Mouse (Mus musculus): ENCODE measurements around the gene Abtb1. TPM values are rescaled to one million over a fixed set of nuclear protein-coding genes. Genes with fewer than 3 reads are reported as not detected.

Gene Abtb1
- polyA plus RNA-seq, 2 experiments, result 24.9 to 50.8 TPM

DNA sequence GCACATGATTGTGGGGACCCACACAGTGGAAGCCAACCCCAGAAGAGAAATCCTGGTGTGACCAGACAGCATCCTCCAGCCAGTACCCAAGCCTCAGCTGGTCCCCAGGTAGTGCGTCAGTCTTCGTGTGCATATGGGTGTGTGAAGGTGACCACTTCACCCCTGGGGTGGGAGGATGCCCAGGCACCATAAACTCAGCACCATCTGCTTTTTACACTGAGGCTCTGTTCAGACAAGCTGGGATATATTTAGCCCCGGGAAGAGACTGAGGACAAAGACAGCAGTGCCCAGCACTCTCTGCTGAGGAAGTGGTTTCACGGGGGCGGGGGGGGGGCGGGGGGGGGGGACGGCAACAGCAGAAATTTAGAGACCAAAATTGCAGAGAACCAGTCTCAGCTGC lies 30.4 kb downstream of the Abtb1 start:
- DNase-seq (ENCODE audit: low spot score), result no peak
- no peak for TF ChIP-seq POLR2A (IDR thresholded peaks at IDR 0.05; ENCODE audit: borderline replicate concordance, extremely low read depth, insufficient read depth, insufficient read length)
- ATAC-seq (ENCODE audit: low FRiP score, low read depth), result no peak
- H3K27ac ChIP-seq (replicated peaks; ENCODE audit: low read depth, low read length), result no peak overlapping the region
- no peak overlapping the region for H3K4me3 ChIP-seq (replicated peaks; ENCODE audit: low read length)
- no peak overlapping the region for H3K9ac ChIP-seq (ENCODE audit: low read depth, low read length, severe bottlenecking)
- H3K4me2 ChIP-seq (replicated peaks; ENCODE audit: low read depth, low read length, severe bottlenecking), result no peak overlapping the region
- H3K36me3 ChIP-seq (ENCODE audit: control insufficient read depth, insufficient read depth, low read length), result no peaks in the 10 kb centered on the region
- H3K9me3 ChIP-seq (ENCODE audit: control insufficient read depth, low read length), result no peaks in the 10 kb centered on the region
- WGBS, result 42% methylated on average over 4 of the region's 7 CpGs
- peaks cover 2% of the 10 kb centered on the region for H3K4me1 ChIP-seq (ENCODE audit: control insufficient read depth, insufficient read depth, low read length)
- no peaks in the 10 kb centered on the region for H3K27me3 ChIP-seq (ENCODE audit: control insufficient read depth, insufficient read depth, low read length)

DNA sequence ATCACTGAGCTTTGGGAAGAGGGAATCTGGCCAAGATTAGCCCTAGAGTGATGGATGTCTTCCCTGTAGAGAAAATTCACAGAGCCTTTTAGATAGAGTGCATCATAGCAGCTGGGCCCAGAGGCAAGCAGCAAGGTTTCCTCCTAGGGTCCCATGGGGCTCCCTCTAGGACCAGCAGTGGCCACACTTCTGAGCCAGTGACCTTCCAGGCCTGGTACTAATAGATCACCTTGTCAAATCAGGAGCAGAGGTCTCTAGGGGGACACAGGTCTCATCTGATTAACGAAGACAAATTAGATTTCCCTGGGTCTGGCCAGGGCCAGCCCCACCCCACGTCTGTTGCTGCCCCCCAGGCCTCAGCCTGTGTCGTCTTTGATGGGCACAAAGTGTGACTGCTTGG lies 31.5 kb downstream of the Abtb1 start:
- ATAC-seq (ENCODE audit: low FRiP score, low read depth), result no peak

DNA sequence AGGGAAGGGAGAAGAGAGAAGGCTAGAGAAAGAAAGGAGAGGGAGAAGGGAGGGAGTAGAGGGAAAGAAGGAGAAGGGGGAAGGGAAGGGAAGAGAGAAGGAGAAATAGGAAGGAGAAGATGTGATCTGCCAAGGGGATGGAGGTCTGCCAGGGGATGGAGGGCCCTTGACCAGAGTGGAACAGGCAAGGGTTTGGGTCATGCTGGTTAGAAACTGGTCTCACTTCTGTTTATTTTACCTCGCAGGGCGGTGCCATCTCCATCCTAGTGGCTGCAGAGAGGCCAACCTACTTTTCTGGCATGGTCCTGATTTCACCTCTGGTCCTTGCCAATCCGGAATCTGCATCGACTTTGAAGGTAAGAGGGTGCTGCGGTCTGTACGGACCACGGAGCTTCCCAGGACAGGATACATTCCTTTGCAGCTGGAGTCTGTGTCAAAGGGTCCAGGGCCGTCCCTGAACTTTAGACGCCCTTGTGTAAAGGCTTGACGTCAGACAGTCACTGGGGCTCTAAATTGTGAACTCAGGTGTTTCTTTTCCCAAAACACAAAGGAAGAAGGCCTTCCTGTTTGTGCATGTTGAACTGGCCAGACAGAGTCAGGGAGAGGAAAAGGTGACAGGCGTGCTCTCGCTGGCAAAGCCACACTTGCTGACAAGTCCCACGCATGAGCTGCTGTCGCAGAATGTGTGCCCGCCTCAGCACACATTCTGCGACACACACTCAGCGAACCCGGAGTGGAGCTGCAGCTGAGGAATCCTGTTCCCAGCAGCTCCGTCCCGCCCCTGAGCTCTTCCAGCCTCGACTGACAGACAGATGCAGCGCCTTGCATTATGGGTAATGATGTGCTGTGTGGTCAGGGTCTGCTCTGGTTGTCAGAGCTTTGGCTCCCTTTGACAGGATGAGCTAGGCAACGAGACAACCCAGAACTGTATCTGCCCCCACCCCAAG lies 32.4 kb downstream of the Abtb1 start:
- no peak overlapping the region for H3K4me2 ChIP-seq (replicated peaks; ENCODE audit: low read depth, low read length, severe bottlenecking)
- peaks cover 2% of the 10 kb centered on the region for H3K4me1 ChIP-seq (ENCODE audit: control insufficient read depth, insufficient read depth, low read length)
- H3K27me3 ChIP-seq (ENCODE audit: control insufficient read depth, insufficient read depth, low read length), result no peaks in the 10 kb centered on the region
- no peak for ATAC-seq (ENCODE audit: low FRiP score, low read depth)
- WGBS, result 63% methylated on average over 23 of the region's 23 CpGs
- no peak overlapping the region for H3K4me3 ChIP-seq (replicated peaks; ENCODE audit: low read length)
- no peak overlapping the region for H3K27ac ChIP-seq (replicated peaks; ENCODE audit: low read depth, low read length)
- H3K9ac ChIP-seq (ENCODE audit: low read depth, low read length, severe bottlenecking), result no peak overlapping the region
- TF ChIP-seq POLR2A (IDR thresholded peaks at IDR 0.05; ENCODE audit: borderline replicate concordance, extremely low read depth, insufficient read depth, insufficient read length), result no peak
- no peaks in the 10 kb centered on the region for H3K36me3 ChIP-seq (ENCODE audit: control insufficient read depth, insufficient read depth, low read length)
- DNase-seq (ENCODE audit: low spot score), result no peak
- H3K9me3 ChIP-seq (ENCODE audit: control insufficient read depth, low read length), result no peaks in the 10 kb centered on the region

More for the DNA sequence above, 31.5 kb downstream of the Abtb1 start:
- no peaks in the 10 kb centered on the region for H3K27me3 ChIP-seq (ENCODE audit: control insufficient read depth, insufficient read depth, low read length)
- no peak for TF ChIP-seq POLR2A (IDR thresholded peaks at IDR 0.05; ENCODE audit: borderline replicate concordance, extremely low read depth, insufficient read depth, insufficient read length)
- no peak overlapping the region for H3K4me2 ChIP-seq (replicated peaks; ENCODE audit: low read depth, low read length, severe bottlenecking)
- no peak for DNase-seq (ENCODE audit: low spot score)
- no peak overlapping the region for H3K27ac ChIP-seq (replicated peaks; ENCODE audit: low read depth, low read length)
- no peaks in the 10 kb centered on the region for H3K9me3 ChIP-seq (ENCODE audit: control insufficient read depth, low read length)
- H3K4me1 ChIP-seq (ENCODE audit: control insufficient read depth, insufficient read depth, low read length), result peaks cover 2% of the 10 kb centered on the region
- H3K4me3 ChIP-seq (replicated peaks; ENCODE audit: low read length), result no peak overlapping the region
- no peak overlapping the region for H3K9ac ChIP-seq (ENCODE audit: low read depth, low read length, severe bottlenecking)
- no peaks in the 10 kb centered on the region for H3K36me3 ChIP-seq (ENCODE audit: control insufficient read depth, insufficient read depth, low read length)
- WGBS, result 46% methylated on average over 3 of the region's 3 CpGs

DNA sequence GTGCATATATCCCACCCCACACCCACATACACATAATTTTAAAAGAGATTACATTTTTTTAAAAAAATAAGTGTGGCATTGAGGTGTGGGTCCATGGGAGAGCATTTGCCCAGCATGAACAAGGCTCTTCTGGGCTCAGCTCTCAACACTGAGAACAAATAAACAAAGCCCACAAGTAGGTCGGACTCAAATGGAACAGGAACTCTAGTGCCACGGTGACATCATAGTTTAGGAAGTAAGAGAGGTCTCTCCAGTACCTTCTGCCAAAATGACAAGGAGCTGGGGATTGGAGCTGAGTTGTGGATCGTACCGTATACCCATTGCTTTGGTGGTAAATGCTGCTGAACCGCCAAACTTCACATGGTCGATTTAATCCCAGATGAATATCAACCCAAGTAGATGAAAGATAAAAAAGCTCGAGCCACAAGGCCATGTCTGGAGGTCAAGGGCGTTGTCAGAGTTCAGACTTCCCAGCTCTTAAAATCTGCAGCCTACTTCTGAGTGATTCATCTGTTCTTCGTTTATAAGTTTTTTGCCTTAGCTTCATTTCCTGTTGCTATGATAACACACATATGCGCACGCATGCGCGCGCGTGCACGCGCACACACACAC lies 36.7 kb downstream of the Abtb1 start:
- no peak for ATAC-seq (ENCODE audit: low FRiP score, low read depth)
- H3K9ac ChIP-seq (ENCODE audit: low read depth, low read length, severe bottlenecking), result no peak overlapping the region
- TF ChIP-seq POLR2A (IDR thresholded peaks at IDR 0.05; ENCODE audit: borderline replicate concordance, extremely low read depth, insufficient read depth, insufficient read length), result no peak
- WGBS, result 88% methylated on average over 17 of the region's 17 CpGs
- no peaks in the 10 kb centered on the region for H3K4me1 ChIP-seq (ENCODE audit: control insufficient read depth, insufficient read depth, low read length)
- H3K4me2 ChIP-seq (replicated peaks; ENCODE audit: low read depth, low read length, severe bottlenecking), result no peak overlapping the region
- H3K27me3 ChIP-seq (ENCODE audit: control insufficient read depth, insufficient read depth, low read length), result no peaks in the 10 kb centered on the region
- no peaks in the 10 kb centered on the region for H3K36me3 ChIP-seq (ENCODE audit: control insufficient read depth, insufficient read depth, low read length)
- H3K4me3 ChIP-seq (replicated peaks; ENCODE audit: low read length), result no peak overlapping the region
- no peak overlapping the region for H3K27ac ChIP-seq (replicated peaks; ENCODE audit: low read depth, low read length)
- no peak for DNase-seq (ENCODE audit: low spot score)
- no peaks in the 10 kb centered on the region for H3K9me3 ChIP-seq (ENCODE audit: control insufficient read depth, low read length)

DNA sequence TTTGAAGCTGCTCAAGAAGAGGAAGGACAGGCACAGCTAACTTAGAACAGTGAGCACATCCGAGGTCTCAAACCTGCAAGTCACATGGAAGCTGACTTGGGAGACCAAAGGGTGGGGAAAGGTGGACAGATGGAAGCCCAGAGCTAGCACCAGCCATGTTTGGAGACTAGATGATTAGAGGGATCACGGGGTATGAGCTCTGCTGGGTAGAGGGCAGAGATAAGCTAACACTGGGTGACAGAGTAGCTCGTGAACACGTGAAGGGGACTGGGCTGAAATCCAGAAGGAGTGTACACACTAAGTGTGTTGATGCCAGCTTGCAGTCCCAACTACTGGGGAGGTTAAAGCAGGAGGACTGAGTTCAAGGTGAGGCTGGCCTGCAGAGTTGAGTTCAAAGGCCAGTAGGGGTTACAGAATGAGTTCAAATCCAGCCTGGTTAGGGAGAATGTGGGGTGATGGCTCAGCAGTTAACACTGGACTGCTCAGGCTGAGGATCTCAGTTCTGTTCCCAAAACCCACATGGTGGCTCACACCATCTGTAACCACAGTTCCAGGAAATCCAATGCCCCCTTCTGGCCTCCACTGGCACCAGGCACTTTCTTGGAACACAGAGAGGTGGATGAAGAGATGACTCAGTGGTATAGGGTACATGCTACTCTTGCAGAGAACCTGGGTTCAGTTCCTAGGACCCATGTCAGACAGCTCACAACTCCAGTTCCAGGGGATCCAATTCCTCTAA lies 37.7 kb downstream of the Abtb1 start:
- H3K36me3 ChIP-seq (ENCODE audit: control insufficient read depth, insufficient read depth, low read length), result no peaks in the 10 kb centered on the region
- H3K9ac ChIP-seq (ENCODE audit: low read depth, low read length, severe bottlenecking), result no peak overlapping the region
- no peaks in the 10 kb centered on the region for H3K4me1 ChIP-seq (ENCODE audit: control insufficient read depth, insufficient read depth, low read length)
- no peak for ATAC-seq (ENCODE audit: low FRiP score, low read depth)
- DNase-seq (ENCODE audit: low spot score), result no peak
- H3K4me2 ChIP-seq (replicated peaks; ENCODE audit: low read depth, low read length, severe bottlenecking), result no peak overlapping the region
- 87% methylated on average over 4 of the region's 4 CpGs for WGBS
- no peaks in the 10 kb centered on the region for H3K9me3 ChIP-seq (ENCODE audit: control insufficient read depth, low read length)
- TF ChIP-seq POLR2A (IDR thresholded peaks at IDR 0.05; ENCODE audit: borderline replicate concordance, extremely low read depth, insufficient read depth, insufficient read length), result no peak
- H3K4me3 ChIP-seq (replicated peaks; ENCODE audit: low read length), result no peak overlapping the region
- H3K27me3 ChIP-seq (ENCODE audit: control insufficient read depth, insufficient read depth, low read length), result no peaks in the 10 kb centered on the region
- H3K27ac ChIP-seq (replicated peaks; ENCODE audit: low read depth, low read length), result no peak overlapping the region

All from limb, embryonic 14.5 days (tissue).